Mouse (Mus musculus): ENCODE measurements around the gene Atad5.

GRCm38 (mm10) chr11:80171884-80172283 lies 82.7 kb downstream of the Atad5 start:
- TF ChIP-seq CTCF (IDR thresholded peaks at IDR 0.05; ENCODE audit: low read depth, low read length): no peak
- no peak for TF ChIP-seq POLR2A (IDR thresholded peaks at IDR 0.05; ENCODE audit: extremely low read depth, insufficient read depth, low read length)

All from liver, adult 2 months (tissue).